Mouse (Mus musculus): ENCODE measurements around the gene Myo1c.

GRCm38 (mm10) chr11:75662131-75662530 is 11.8 kb downstream of the Myo1c start:
- TF ChIP-seq CEBPB (IDR thresholded peaks at IDR 0.05; ENCODE audit: insufficient read depth, poor library complexity, severe bottlenecking) (no peak), MAX (IDR thresholded peaks at IDR 0.05; ENCODE audit: low read depth) (no peak), POLR2A (IDR thresholded peaks at IDR 0.05; ENCODE audit: insufficient read length, low read depth) (no peak), MYOD1 (IDR thresholded peaks at IDR 0.05; ENCODE audit: control insufficient read depth in 1 of 3, insufficient read length in 2 of 3, low read depth in 2 of 3) (no peak), USF1 (IDR thresholded peaks at IDR 0.05; ENCODE audit: low read depth) (no peak), TCF12 (IDR thresholded peaks at IDR 0.05; ENCODE audit: insufficient read depth, poor library complexity, severe bottlenecking) (no peak), E2F4 (IDR thresholded peaks at IDR 0.05; ENCODE audit: insufficient read depth) (no peak), POLR2AphosphoS2 (IDR thresholded peaks at IDR 0.05; ENCODE audit: insufficient read length, low read depth) (no peak), SRF (IDR thresholded peaks at IDR 0.05; ENCODE audit: control insufficient read depth, insufficient read length, low read depth) (no peak), TCF3 (IDR thresholded peaks at IDR 0.05; ENCODE audit: insufficient read length, low read depth) (no peak), REST (IDR thresholded peaks at IDR 0.05; ENCODE audit: insufficient read depth, insufficient read length) (no peak)
